Mouse (Mus musculus) brown adipose tissue, adult 24 weeks (tissue): Measurements from ENCODE around the gene Ppp1ca. TPM values are rescaled to one million over a fixed set of nuclear protein-coding genes. Genes with fewer than 3 reads are reported as not detected.

ENCODE experiments used
- H3K27ac ChIP-seq: fragments of 200-500 bp; replicated peaks from 2 replicates; pipeline ENCODE4 v1.5.1; 2012; ENCODE audit warnings: low read depth, mild to moderate bottlenecking, low read length
- H3K4me1 ChIP-seq: fragments of 200-500 bp; 2 replicates; pipeline ENCODE4 v1.6.1; 2012; ENCODE audit warnings: low read length, mixed read lengths; ENCODE audit not compliant: control insufficient read depth, insufficient read depth, insufficient read length
- H3K4me3 ChIP-seq: fragments of 200-500 bp; 2 replicates; pipeline ENCODE4 v1.5.1; 2012; ENCODE audit warnings: low read depth, mild to moderate bottlenecking, low read length, moderate library complexity; ENCODE audit not compliant: insufficient read depth
- polyA plus RNA-seq: library from polyadenylated mRNA; stranded (reverse); fragments of >200 nt; gene quantifications from 2 replicates; pipeline ENCODE4 v1.2.4, GENCODE M21; 2012; ENCODE audit not compliant: missing spikeins, insufficient read depth, insufficient read length

The Ppp1ca gene
- polyA plus RNA-seq, 1 experiment: 309 TPM

DNA sequence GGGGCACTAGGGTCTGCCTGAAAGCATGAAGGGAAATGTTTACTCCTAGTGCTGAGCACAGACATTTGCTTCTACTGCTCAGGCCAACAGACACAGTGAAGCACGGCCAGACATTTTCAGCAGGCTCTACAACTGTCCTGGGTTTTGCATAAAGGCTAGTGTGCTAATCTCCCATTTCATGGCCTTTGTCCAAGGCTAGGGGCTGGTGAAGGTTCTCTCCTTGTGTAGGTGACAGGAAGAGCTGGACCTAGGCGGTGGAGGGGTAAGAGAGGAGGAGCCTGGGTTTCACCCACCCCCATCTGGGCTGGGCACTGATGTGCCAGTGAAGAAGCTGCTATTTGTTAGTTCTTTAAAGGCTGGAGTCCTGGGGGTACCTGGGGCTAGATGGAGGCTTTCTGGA is 27.1 kb upstream of the Ppp1ca start:
- Histone ChIP-seq H3K4me3 (no peak overlapping the region), H3K27ac (no peak overlapping the region), H3K4me1 (peaks cover 7% of the 10 kb centered on the region)

DNA sequence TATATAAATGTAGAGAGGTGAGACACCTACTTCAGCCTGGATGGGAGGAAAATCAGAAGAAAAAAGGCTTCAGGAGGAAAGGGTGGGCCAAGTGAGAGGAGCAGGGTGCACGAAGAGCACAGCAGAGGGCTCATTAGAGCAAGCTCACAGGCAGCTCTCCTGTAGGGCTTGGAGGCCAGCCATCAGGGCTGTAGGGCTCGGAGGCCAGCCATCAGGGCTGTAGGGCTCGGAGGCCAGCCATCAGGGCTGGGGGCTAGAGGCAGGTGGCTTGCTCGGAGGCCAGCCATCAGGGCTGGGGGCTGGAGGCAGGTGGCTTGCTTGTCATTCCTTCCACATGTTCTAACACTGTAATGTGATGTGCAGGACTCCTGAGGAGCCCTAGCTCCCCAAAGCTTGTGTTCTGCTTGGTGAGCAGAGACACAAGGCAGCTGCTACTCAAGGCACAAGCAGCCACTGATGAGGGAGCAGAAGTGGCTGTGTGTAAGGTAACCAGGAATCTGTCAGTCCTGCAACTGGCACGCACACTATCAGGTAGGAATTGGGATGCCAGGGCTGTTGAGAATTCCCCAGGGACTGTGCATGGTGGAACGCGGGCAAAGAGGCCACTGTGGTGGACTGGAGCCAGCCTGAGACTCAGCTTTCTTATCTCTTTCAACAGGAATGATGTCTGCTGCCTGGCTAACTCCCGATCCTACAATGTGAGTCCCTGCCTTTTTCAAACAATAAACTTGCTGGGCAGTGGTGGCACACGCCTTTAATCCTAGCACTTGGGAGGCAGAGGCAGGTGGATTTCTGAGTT is 25.0 kb upstream of the Ppp1ca start:
- peaks cover 18% of the 10 kb centered on the region for H3K4me1 ChIP-seq

DNA sequence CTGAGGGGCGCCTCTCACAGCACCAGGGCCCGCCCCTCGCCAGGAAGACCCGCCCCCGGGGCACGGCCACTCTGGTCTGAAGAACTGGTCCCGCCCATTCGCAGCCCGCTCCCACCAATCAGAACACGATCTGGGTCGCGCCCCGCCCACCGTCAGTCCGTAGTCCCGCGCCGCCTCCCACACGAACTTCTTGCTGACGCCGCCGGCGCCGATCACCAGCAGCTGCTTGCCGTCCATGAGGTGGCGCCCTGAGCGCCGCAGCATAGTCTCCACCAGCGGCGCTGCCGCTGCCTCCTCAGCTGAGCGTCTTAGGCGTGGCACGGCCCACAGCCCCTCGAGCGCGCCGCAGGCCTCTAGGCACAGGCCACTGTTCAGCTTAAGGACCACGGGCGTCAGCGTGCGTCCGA is 22.5 kb upstream of the Ppp1ca start:
- H3K27ac ChIP-seq: peak overlapping the region; percentile 78
- peak overlapping the region; percentile 60 for H3K4me3 ChIP-seq
- H3K4me1 ChIP-seq: peaks cover 11% of the 10 kb centered on the region

More for the DNA sequence above, 25.0 kb upstream of the Ppp1ca start:
- H3K27ac ChIP-seq: no peak overlapping the region
- no peak overlapping the region for H3K4me3 ChIP-seq

DNA sequence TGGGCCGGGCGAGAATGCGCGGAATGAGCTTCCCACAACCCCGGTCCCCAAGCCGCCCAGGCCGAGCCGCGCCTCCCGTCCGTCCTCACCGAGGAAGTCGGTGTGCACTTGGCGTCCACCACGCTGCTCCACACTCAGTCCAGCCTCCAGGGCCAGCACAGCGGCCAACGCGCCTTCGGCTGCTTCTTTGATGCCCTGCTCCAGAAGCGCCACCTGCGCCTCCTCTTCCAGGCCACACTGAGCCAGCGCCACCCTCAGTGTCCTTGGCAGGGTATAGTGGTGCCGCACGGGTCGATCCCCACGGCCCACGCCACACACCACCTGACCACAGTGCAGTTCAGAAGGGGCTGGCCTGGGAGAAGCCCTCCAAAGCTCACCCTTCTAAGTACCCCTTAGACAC is 22.1 kb upstream of the Ppp1ca start:
- H3K4me3 ChIP-seq: peak overlapping the region; percentile 60
- H3K27ac ChIP-seq: peak overlapping the region; percentile 78
- H3K4me1 ChIP-seq: peaks cover 11% of the 10 kb centered on the region

DNA sequence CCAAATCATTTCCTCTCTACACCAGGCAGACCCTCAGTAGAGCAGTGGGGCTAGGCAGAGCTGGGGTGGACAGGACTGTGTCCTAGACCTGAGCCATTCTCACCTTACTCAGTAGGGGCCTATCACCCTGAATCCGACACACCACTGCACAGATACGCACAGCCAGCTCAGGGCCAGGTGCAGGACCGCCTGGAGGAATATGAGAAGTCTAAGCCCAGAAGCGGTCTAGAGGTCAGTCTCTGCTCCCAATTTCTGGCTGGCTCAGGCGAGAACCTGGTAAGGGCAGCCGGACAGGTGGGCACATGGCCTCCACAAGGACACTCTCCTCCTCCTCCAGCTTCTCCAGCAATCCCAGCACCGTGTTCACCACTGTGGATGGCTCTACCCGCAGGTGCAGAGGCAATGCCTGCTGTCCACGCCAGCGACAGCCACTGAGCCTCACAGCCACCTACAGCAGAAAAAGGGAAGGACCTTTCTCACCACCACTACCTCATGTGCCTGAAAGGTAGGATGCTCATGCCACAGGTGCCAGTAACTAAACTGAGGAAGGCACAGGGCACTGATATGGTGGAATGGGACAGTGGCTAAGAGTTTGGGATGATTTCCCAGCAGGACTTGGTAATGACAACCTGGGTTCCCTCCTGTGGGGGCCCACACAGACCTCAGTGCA is 21.0 kb upstream of the Ppp1ca start:
- no peak overlapping the region for H3K4me3 ChIP-seq
- peaks cover 11% of the 10 kb centered on the region for H3K4me1 ChIP-seq
- H3K27ac ChIP-seq: no peak overlapping the region

DNA sequence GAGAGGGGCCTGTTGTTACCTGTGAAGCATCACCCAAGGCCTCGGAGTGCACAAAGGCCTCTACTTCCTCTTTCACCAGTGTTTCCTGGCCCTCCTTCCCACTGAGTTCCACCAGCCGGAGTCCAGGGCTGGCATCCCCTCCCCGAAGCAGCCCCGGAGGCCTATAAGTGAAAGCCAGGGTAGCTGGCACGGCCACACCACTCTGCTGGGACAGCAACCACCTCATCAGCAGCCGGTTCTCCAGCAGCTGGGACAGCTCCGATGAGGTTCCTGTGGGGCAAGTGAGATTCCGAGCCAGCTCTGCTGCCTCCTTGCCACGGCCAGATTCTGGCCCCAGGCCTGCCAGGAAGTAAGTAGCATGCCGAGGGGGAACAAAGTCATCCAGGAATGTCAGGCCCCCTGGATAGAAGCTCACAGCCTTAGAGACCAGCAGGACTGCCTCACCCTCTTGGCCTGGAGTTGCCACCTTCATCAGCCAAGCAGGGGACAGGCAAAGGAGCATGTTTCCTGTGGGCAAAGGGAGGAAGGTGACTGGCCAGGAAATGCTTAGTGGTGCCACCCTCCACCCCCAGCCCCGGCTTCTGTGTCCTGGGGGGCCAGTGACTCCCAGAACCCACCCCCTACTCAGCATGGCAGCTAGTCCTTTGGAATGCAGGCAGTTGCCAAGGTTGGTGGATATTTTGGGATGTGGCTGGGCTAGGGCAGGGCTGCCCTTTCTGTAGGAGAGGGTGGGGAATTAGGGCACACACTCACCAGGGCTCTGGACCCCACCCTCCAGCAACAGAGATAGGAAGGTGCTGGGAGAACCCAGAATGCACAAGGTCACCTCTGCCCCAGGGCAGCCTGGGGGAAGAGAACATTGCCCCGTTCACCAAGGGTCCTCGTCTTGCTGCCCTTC is 20.2 kb upstream of the Ppp1ca start:
- Histone ChIP-seq H3K27ac (0 out of 2 replicates have a peak overlapping the region, but pooled peaks have one; percentile 4), H3K4me1 (peaks cover 11% of the 10 kb centered on the region), H3K4me3 (no peak overlapping the region)

DNA sequence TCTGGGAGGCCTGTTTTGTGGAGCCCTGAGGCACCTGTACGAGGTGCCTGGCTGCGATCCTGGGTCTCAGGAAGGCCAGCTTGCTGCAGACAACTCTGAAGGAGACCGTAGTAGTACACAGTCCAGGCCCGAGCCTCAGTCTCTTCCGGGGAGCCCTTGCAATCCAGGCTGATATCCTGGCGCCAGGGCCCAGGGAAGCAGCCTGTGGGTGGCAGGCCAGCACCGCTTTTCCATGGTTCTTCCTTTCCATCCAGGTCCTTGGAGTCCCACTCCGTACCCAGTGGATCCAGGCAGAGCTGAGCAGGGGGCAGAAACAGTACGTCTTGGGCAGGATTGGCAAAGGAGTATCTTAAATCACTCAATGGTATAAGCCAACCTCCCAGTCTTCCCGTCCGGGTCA is 18.9 kb upstream of the Ppp1ca start:
- Histone ChIP-seq H3K27ac (no peak overlapping the region), H3K4me1 (peaks cover 11% of the 10 kb centered on the region), H3K4me3 (no peak overlapping the region)

DNA sequence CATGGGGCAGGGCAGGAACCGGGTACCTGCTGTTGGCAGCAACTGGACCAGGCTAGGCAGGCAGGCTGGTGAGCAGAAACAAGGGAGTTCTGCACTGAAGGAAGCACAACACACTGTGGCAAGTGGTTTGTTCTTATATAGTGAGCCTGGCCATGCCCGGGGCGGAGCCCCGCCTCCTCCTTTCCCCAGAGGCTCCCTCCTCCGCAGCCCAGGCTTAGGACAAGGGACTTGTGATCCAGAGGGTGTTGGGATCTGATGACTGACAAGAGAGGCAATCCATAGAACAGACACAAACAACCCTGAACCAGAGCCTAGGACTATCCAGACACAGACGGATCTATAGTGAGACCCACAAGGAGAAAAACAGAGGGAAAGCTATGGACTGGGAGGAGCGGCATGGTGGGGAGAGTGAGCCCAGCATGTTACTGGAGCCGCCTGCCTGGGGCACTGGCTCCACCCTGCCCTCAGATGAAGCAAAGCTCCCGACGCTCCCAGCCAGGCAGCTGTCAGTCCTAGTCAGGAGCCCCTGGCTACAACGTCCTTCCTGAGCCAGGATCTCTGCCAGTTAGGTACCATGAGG is 16.4 kb upstream of the Ppp1ca start, which contains the start of gene Carns1:
Gene Carns1, minus strand, starts transcription at position 112 of the 580 bp plus-strand sequence.
- Histone ChIP-seq H3K27ac (no peak within 1 kb of the TSS), H3K4me1 (peaks cover 7% of the 10 kb centered on the region; the same call in 1 of the 2 replicates), H3K4me3 (peak within 1 kb of the TSS; percentile 15; the same call in 1 of the 2 replicates)

DNA sequence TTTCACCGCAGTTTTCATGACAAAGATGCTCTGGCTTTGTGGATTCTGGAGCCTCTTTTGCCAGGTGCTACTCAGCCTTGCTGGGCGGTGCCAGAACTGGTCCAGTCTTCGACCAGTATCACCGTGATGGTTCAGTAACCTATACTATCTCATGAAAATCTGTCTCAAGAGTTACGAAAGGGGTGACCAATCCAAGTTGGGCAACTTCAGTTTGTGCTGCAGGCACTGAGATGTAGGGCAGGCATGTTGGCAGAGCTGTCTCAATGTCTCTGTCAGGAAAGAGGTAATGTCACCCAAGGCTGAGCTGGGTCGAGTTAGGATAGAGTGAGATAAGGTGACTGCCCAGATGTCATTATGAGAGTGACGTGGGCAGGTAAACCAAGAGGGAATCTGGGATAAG is 11.5 kb upstream of the Ppp1ca start:
- Histone ChIP-seq H3K4me1 (no peaks in the 10 kb centered on the region), H3K27ac (no peak overlapping the region), H3K4me3 (no peak overlapping the region)

DNA sequence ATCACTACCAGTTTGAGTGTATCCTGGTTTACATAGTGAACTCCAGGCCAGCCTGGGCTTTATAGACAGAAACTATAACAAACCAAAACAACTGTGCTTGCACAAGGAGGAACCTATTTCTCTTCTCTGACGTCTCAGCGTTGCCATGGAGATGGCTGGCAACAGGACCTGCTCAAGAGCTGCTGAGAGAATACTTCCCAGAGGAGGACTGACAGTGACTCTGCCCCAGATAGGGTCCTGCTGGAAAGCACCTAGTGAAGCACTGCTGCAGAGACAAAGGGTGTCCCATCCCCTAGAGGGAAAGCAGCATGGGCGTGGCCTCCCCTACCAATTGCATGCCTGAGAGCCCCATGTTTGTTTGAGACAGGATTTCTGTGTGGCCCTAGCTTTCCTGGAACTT is 10.0 kb upstream of the Ppp1ca start:
- H3K4me1 ChIP-seq: no peaks in the 10 kb centered on the region
- H3K27ac ChIP-seq: no peak overlapping the region
- H3K4me3 ChIP-seq: no peak overlapping the region

DNA sequence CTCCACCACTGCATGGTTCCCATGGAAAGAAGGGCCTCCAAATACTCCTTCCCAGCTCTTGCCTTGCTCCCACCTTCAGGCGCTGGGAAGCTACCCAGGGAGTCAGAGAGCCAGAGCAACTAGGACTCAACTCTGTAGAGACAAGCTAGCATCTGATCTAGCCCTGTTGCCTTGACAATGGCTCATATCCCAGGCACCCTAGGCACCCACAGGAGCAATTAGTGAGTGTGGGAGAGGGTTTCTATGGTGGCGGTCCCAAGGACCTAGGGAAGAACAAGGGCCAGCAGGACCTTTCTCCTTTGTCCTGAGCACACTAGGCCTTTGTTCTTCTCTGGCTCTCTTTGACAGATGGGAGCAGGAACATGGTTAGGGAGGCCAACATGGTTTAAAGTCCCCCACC is 8.2 kb upstream of the Ppp1ca start:
- Histone ChIP-seq H3K4me1 (no peaks in the 10 kb centered on the region), H3K27ac (no peak overlapping the region)

DNA sequence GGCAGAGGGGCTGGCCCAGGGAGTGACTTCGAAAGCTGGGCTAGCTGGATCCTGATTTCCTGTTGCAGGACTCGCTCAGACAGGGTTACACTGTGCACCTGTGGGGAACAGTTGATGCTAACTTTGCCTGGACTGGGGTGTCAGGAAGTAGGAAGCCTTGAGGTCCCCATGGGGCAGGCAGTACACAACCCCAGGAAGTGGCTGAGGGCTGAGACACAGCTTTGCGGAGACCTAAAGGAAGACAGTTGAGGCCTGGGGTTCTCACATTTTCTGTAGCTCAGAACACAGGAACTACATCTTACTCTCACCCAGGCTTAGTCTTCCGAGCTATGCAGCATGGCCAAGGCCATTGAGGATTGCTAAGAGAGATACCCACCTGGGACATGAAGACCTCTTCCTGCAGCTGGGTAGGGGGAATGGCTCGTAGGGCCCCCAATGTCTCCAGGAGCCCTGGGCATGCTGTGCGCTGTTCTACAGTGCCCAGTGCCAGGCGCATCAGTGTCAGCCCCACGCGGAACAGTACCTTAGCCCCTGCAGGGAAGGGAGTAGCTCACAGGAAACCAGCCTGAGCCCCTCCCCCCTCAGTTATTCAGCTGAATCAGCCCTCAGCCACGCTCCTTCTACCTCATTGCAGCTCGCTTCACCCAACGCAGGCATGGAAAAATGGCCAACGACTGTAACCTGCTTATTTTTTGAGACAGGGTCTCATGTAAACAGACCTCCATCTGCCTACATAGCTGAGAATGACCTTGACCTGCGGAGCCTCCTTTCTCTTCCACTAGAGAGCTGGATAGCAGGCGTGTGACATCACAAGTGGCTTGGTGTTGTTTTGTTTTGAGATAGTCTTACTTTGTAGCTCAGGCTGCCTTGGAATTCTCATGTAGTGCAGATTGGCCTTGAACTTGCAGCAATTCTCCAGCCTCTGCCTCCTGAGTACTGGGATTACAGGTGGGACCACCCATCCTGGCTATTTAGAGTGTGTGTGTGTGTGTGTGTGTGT is 6.6 kb upstream of the Ppp1ca start:
- Histone ChIP-seq H3K27ac (no peak overlapping the region), H3K4me3 (no peak overlapping the region), H3K4me1 (no peaks in the 10 kb centered on the region)

More for the DNA sequence above, 8.2 kb upstream of the Ppp1ca start:
- no peak overlapping the region for H3K4me3 ChIP-seq

DNA sequence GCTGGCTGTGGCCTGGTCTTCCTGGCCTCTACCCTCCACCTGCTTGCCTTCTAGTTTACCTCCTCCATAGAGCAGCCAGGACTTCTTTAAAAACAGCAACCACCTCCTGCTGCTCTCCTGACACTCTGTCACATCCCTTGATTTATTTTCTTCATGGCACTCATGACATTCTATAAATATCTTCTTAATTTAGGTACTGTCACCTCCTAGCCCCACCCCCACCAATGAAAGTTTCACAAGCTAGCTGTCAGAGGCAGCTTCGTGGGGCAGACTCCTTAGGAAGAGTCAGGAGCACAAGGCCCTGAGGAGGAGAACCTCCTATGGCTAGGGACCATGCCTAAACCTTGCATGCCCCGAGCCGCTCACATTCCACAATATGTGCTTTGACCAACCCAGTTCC is 4.6 kb upstream of the Ppp1ca start:
- Histone ChIP-seq H3K27ac (no peak overlapping the region), H3K4me1 (no peaks in the 10 kb centered on the region), H3K4me3 (no peak overlapping the region)
